Mouse (Mus musculus): Measurements from ENCODE around the gene Cdh13. TPM values are rescaled to one million over a fixed set of nuclear protein-coding genes. Genes with fewer than 3 reads are reported as not detected.
"Not testable (repeated sequence)": the region's sequence is repeated elsewhere in the genome, so short reads cannot be mapped to it uniquely, and the experiment has no call there.

The Cdh13 gene
- polyA plus RNA-seq, 1 experiment from 2014 or later = 5.6 TPM

DNA sequence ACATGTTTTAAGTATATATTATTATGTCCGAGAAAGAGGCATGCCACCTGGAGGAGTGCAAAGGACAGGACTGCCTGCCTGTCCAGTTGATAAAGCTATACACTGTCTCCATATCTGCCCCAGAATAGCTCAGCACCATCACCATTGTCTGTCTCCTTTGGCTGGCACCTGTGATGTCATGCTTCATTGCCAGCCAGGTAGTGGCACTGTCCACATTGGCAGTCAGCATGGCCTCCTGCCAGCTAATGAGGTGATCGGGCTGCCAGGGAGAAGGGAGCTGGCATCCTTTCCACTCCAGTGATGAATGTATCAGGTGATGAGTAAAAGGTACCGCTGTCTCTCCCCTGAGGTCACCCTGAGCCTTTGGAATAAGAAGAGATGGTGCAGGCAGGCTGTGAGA lies 465.7 kb downstream of the Cdh13 start:
- Histone ChIP-seq H3K9ac (ENCODE audit: low read depth, low read length) (no peak overlapping the region), H3K4me1 (replicated peaks; ENCODE audit: control insufficient read depth, insufficient read depth, low read length) (no peaks in the 10 kb centered on the region), H3K9me3 (ENCODE audit: control insufficient read depth) (no peaks in the 10 kb centered on the region), H3K27ac (ENCODE audit: low read depth, low read length) (no peak overlapping the region), H3K36me3 (ENCODE audit: control insufficient read depth, insufficient read depth) (no peaks in the 10 kb centered on the region), H3K4me2 (replicated peaks; ENCODE audit: low read depth) (no peak overlapping the region), H3K27me3 (replicated peaks; ENCODE audit: control insufficient read depth, insufficient read depth, low read length) (no peaks in the 10 kb centered on the region), H3K4me3 (ENCODE audit: low read depth, low read length) (no peak overlapping the region)
- ATAC-seq = no peak
- no peak for TF ChIP-seq CTCF (IDR thresholded peaks at IDR 0.05; ENCODE audit: low read depth)
- 91% methylated on average over 3 of the region's 3 CpGs for WGBS

GRCm38 (mm10) chr8:118749786-118750185 lies 466.3 kb downstream of the Cdh13 start:
- Histone ChIP-seq H3K4me3 (ENCODE audit: low read depth, low read length) (no peak overlapping the region), H3K4me1 (replicated peaks; ENCODE audit: control insufficient read depth, insufficient read depth, low read length) (no peaks in the 10 kb centered on the region), H3K4me2 (replicated peaks; ENCODE audit: low read depth) (no peak overlapping the region), H3K27me3 (replicated peaks; ENCODE audit: control insufficient read depth, insufficient read depth, low read length) (no peaks in the 10 kb centered on the region), H3K27ac (ENCODE audit: low read depth, low read length) (no peak overlapping the region), H3K36me3 (ENCODE audit: control insufficient read depth, insufficient read depth) (no peaks in the 10 kb centered on the region), H3K9ac (ENCODE audit: low read depth, low read length) (no peak overlapping the region), H3K9me3 (ENCODE audit: control insufficient read depth) (no peaks in the 10 kb centered on the region)
- WGBS = 85% methylated on average over 11 of the region's 11 CpGs
- no peak for TF ChIP-seq CTCF (IDR thresholded peaks at IDR 0.05; ENCODE audit: low read depth)
- ATAC-seq = no peak

DNA sequence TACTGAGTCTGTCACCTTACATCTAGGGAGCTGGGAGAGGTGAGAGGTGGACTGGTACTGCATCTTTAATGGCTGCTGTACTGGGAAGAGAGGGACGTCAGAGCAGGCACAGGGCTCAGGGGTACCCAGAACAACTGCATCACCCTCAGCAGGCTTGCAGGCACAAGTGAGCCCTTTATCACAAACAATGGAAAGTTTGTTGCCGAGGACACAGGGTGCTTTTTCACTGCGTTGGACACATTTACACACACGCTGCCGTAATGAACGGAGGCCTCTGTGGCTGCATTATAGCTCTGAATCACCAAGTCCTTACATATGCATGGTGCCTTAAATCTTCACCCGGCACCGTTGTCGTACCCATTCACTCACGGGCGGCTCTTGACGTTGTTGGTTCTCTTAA lies 470.2 kb downstream of the Cdh13 start:
- H3K4me2 ChIP-seq (replicated peaks; ENCODE audit: low read depth) = no peak overlapping the region
- H3K27me3 ChIP-seq (replicated peaks; ENCODE audit: control insufficient read depth, insufficient read depth, low read length) = no peaks in the 10 kb centered on the region
- 84% methylated on average over 12 of the region's 12 CpGs for WGBS
- no peak overlapping the region for H3K4me3 ChIP-seq (ENCODE audit: low read depth, low read length)
- H3K27ac ChIP-seq (ENCODE audit: low read depth, low read length) = no peak overlapping the region
- no peak for TF ChIP-seq CTCF (IDR thresholded peaks at IDR 0.05; ENCODE audit: low read depth)
- no peaks in the 10 kb centered on the region for H3K36me3 ChIP-seq (ENCODE audit: control insufficient read depth, insufficient read depth)
- no peak overlapping the region for H3K9ac ChIP-seq (ENCODE audit: low read depth, low read length)
- ATAC-seq = no peak
- H3K4me1 ChIP-seq (replicated peaks; ENCODE audit: control insufficient read depth, insufficient read depth, low read length) = no peaks in the 10 kb centered on the region
- H3K9me3 ChIP-seq (ENCODE audit: control insufficient read depth) = no peaks in the 10 kb centered on the region

DNA sequence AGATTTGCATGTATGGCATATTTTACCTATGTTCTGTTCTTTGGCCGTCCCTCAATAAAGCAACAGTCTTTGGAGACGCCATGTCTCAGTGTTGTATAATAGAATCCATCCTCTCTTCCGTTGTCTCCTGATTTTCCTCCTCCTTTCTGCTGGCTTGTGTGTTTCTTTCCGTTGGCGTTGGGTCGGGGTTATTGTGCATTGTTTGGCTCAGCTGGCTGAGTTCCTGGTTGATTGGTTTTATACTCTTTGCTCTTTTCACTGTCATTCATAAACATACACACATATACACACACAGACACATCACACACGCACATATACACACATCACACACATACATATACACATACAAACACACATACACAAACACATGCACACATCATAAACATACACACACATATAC lies 470.6 kb downstream of the Cdh13 start:
- Histone ChIP-seq H3K27ac (ENCODE audit: low read depth, low read length) (no peak overlapping the region), H3K27me3 (replicated peaks; ENCODE audit: control insufficient read depth, insufficient read depth, low read length) (no peaks in the 10 kb centered on the region), H3K4me1 (replicated peaks; ENCODE audit: control insufficient read depth, insufficient read depth, low read length) (no peaks in the 10 kb centered on the region), H3K4me2 (replicated peaks; ENCODE audit: low read depth) (no peak overlapping the region), H3K4me3 (ENCODE audit: low read depth, low read length) (no peak overlapping the region), H3K9ac (ENCODE audit: low read depth, low read length) (no peak overlapping the region), H3K9me3 (ENCODE audit: control insufficient read depth) (no peaks in the 10 kb centered on the region), H3K36me3 (ENCODE audit: control insufficient read depth, insufficient read depth) (no peaks in the 10 kb centered on the region)
- TF ChIP-seq CTCF (IDR thresholded peaks at IDR 0.05; ENCODE audit: low read depth) = no peak
- no peak for ATAC-seq
- WGBS = 79% methylated on average over 7 of the region's 7 CpGs

GRCm38 (mm10) chr8:118777507-118777906 lies 494.0 kb downstream of the Cdh13 start:
- H3K9ac ChIP-seq (ENCODE audit: low read depth, low read length); H3K27ac ChIP-seq (ENCODE audit: low read depth, low read length); H3K4me1 ChIP-seq (replicated peaks; ENCODE audit: control insufficient read depth, insufficient read depth, low read length); H3K27me3 ChIP-seq (replicated peaks; ENCODE audit: control insufficient read depth, insufficient read depth, low read length); ATAC-seq; H3K4me3 ChIP-seq (ENCODE audit: low read depth, low read length); H3K4me2 ChIP-seq (replicated peaks; ENCODE audit: low read depth); H3K9me3 ChIP-seq (ENCODE audit: control insufficient read depth); H3K36me3 ChIP-seq (ENCODE audit: control insufficient read depth, insufficient read depth): not testable (repeated sequence)
- 88% methylated on average over 6 of the region's 6 CpGs for WGBS

DNA sequence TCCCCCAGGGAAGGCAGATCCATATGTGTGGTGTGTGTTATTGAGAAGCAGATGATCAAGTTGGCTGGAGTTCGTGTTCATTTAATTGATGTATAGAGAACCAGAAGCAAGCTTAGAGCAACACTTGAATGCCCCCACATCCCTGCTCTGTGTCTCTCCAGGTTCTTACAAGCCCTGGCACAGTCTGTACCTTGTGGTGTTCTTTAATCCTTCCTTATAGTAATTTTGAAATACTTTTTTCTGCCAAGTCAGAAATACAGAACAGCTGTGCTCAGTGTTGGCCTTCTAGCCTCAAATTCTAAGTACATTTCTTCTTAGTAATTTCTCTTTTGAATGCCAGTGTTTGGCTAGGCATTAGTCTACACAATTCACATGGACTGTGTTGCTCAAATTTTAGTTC lies 494.8 kb downstream of the Cdh13 start:
- no peak overlapping the region for H3K4me3 ChIP-seq (ENCODE audit: low read depth, low read length)

GRCm38 (mm10) chr8:118785646-118786045 lies 502.1 kb downstream of the Cdh13 start:
- Histone ChIP-seq H3K4me3 (ENCODE audit: low read depth, low read length) (no peak overlapping the region), H3K36me3 (ENCODE audit: control insufficient read depth, insufficient read depth) (no peaks in the 10 kb centered on the region), H3K27ac (ENCODE audit: low read depth, low read length) (no peak overlapping the region), H3K9me3 (ENCODE audit: control insufficient read depth) (no peaks in the 10 kb centered on the region), H3K4me2 (replicated peaks; ENCODE audit: low read depth) (no peak overlapping the region), H3K27me3 (replicated peaks; ENCODE audit: control insufficient read depth, insufficient read depth, low read length) (no peaks in the 10 kb centered on the region), H3K4me1 (replicated peaks; ENCODE audit: control insufficient read depth, insufficient read depth, low read length) (no peaks in the 10 kb centered on the region), H3K9ac (ENCODE audit: low read depth, low read length) (no peak overlapping the region)
- TF ChIP-seq CTCF (IDR thresholded peaks at IDR 0.05; ENCODE audit: low read depth) = no peak
- 85% methylated on average over 13 of the region's 13 CpGs for WGBS
- no peak for ATAC-seq

More for the DNA sequence above, 494.8 kb downstream of the Cdh13 start:
- no peak for ATAC-seq
- Histone ChIP-seq H3K27me3 (replicated peaks; ENCODE audit: control insufficient read depth, insufficient read depth, low read length) (no peaks in the 10 kb centered on the region), H3K4me1 (replicated peaks; ENCODE audit: control insufficient read depth, insufficient read depth, low read length) (no peaks in the 10 kb centered on the region), H3K27ac (ENCODE audit: low read depth, low read length) (no peak overlapping the region), H3K9me3 (ENCODE audit: control insufficient read depth) (no peaks in the 10 kb centered on the region), H3K36me3 (ENCODE audit: control insufficient read depth, insufficient read depth) (no peaks in the 10 kb centered on the region), H3K9ac (ENCODE audit: low read depth, low read length) (no peak overlapping the region), H3K4me2 (replicated peaks; ENCODE audit: low read depth) (no peak overlapping the region)
- WGBS = 78% methylated on average over 1 of the region's 1 CpGs
- TF ChIP-seq CTCF (IDR thresholded peaks at IDR 0.05; ENCODE audit: low read depth) = no peak
